8 mouse cellular contexts compared by ENCODE assay signal in genomic region chr10:108330964-108331363, GRCm38 (mm10). TPM values are rescaled to one million over a fixed set of nuclear protein-coding genes. Genes with fewer than 3 reads are reported as not detected.
DNase-seq lines count a peak whose midpoint lies in the region; ATAC-seq and TF ChIP-seq lines count a peak whose summit lies in the region.

No protein-coding gene starts in this region.

- no peak for TF ChIP-seq CTCF in liver, embryonic 14.5 days (IDR thresholded peaks at IDR 0.05; ENCODE audit: low read depth)

- peak; percentile 25 for DNase-seq in urinary bladder, adult 2 months (ENCODE audit: low spot score)
- no peak for DNase-seq in urinary bladder, postnatal 4 days (ENCODE audit: low spot score in 2 of 2)
- no peak for DNase-seq in liver, embryonic 14.5 days (ENCODE audit: low read depth in 3 of 3, low spot score in 3 of 3)
- no peak for DNase-seq in right cerebral cortex, postnatal 14 days
- no peak for DNase-seq in right cerebral cortex, postnatal 25 days
- no peak for DNase-seq in layer of hippocampus, adult 9-11 months

- H3K4me1 ChIP-seq in erythroblast, embryonic 14.5 days (ENCODE audit: control insufficient read depth): peaks cover 39% of the 10 kb centered on the region
- peaks cover 0 to 8% of the 10 kb centered on the region in 2 experiments; a peak in 2 of 4 replicates for H3K4me1 ChIP-seq in liver, embryonic 14.5 days (replicated peaks; ENCODE audit: control insufficient read depth in 2 of 2, insufficient read depth in 2 of 2, low read length in 1 of 2)

- TF ChIP-seq EP300 in liver, embryonic 14.5 days (IDR thresholded peaks at IDR 0.05; ENCODE audit: low read depth): no peak

- no peaks in the 10 kb centered on the region for H3K9me3 ChIP-seq in erythroblast, embryonic 14.5 days (ENCODE audit: control insufficient read depth, low read length)
- no peaks in the 10 kb centered on the region for H3K9me3 ChIP-seq in liver, embryonic 14.5 days (ENCODE audit: control insufficient read depth, low read length)

- H3K27me3 ChIP-seq in erythroblast, embryonic 14.5 days (ENCODE audit: control insufficient read depth): peaks cover 27% of the 10 kb centered on the region
- peaks cover 31% of the 10 kb centered on the region for H3K27me3 ChIP-seq in liver, embryonic 14.5 days (ENCODE audit: control insufficient read depth, insufficient read depth, low read length)

- H3K9ac ChIP-seq in liver, embryonic 14.5 days (replicated peaks): no peak overlapping the region

- no peak overlapping the region for H3K27ac ChIP-seq in liver, embryonic 14.5 days

- 17% methylated on average over 10 of the region's 10 CpGs for WGBS in liver, embryonic 14.5 days (ENCODE audit: insufficient replicate concordance)

- H3K4me3 ChIP-seq in erythroblast, embryonic 14.5 days (replicated peaks): peak overlapping the region; percentile 84
- H3K4me3 ChIP-seq in liver, embryonic 14.5 days (ENCODE audit: insufficient read depth in 1 of 2, low read depth in 2 of 2, low read length in 2 of 2): 0 out of 4 replicates have a peak overlapping the region, but pooled peaks of 1 of the 2 experiments have one; percentile 7

- H3K36me3 ChIP-seq in erythroblast, embryonic 14.5 days (ENCODE audit: control insufficient read depth): peaks cover 5% of the 10 kb centered on the region
- H3K36me3 ChIP-seq in liver, embryonic 14.5 days (replicated peaks; ENCODE audit: control insufficient read depth, insufficient read depth, low read depth): no peaks in the 10 kb centered on the region

- no peak for ATAC-seq in erythroblast, adult 5-6 weeks (replicated peaks; ENCODE audit: low FRiP score, poor library complexity, severe bottlenecking)
- ATAC-seq in liver, embryonic 14.5 days (ENCODE audit: insufficient read depth): no peak

- peak overlapping the region; percentile 73 for H3K4me2 ChIP-seq in liver, embryonic 14.5 days (ENCODE audit: low read depth)

RNA-seq across cellular contexts. Expression of gene Pawr, which starts 1.0 kb away (rescaled TPM):
- 0.75 and 1.3 TPM in 2 replicates for polyA plus RNA-seq in erythroblast, embryonic 14.5 days (2012)
- total RNA-seq in erythroblast, adult 5-6 weeks (2015; ENCODE audit: low replicate concordance): not detected in 2 replicates
- not detected in 2 replicates for total RNA-seq in erythroblast, adult 5-6 weeks (2017; ENCODE audit: low replicate concordance)
- polyA plus RNA-seq in urinary bladder, adult 2 months (2012; rRNA removed): 60.2 and 68.4 TPM in 2 replicates
- 2.0 and 3.7 TPM in 2 replicates for polyA plus RNA-seq in liver, embryonic 14.5 days (2012; rRNA removed)
- 4.4 and 5.0 TPM in 2 replicates for polyA plus RNA-seq in liver, embryonic 14.5 days (2014; fragmentation: Nextera tagmentation; extraction: Ambion mirVana)

Comparison
In these comparisons a context has a peak if more than half of its experiments do, and no peak if none do; other contexts are left out.
1. RNA of gene Pawr, which starts 1.0 kb away (polyA plus RNA-seq): 60.2 to 68.4 TPM in urinary bladder, adult 2 months; 2.0 to 5.0 TPM in liver, embryonic 14.5 days and 0.75 to 1.3 TPM in erythroblast, embryonic 14.5 days; every median in the first group is over 10 times any median in the second.